Mouse (Mus musculus): ENCODE data around the gene Dab2ip. TPM values are rescaled to one million over a fixed set of nuclear protein-coding genes. Genes with fewer than 3 reads are reported as not detected.

Dab2ip gene
- polyA plus RNA-seq, 1 experiment, result 0.40 TPM

GRCm38 (mm10) chr2:35659578-35660194 is 101.6 kb downstream of the Dab2ip start:
- H3K4me3 ChIP-seq (ENCODE audit: insufficient read depth, low read length), result no peak overlapping the region
- H3K27ac ChIP-seq (ENCODE audit: insufficient read depth, low read depth, low read length), result no peak overlapping the region
- TF ChIP-seq CTCF (IDR thresholded peaks at IDR 0.05; ENCODE audit: low read depth, low read length), result no peak
- no peak for TF ChIP-seq POLR2A (IDR thresholded peaks at IDR 0.05; ENCODE audit: borderline replicate concordance, low read depth, low read length)
- no peaks in the 10 kb centered on the region for H3K4me1 ChIP-seq (ENCODE audit: control insufficient read depth, insufficient read depth, low read length)

GRCm38 (mm10) chr2:35660953-35661374 is 102.9 kb downstream of the Dab2ip start:
- Histone ChIP-seq H3K4me1 (ENCODE audit: control insufficient read depth, insufficient read depth, low read length) (no peaks in the 10 kb centered on the region), H3K27ac (ENCODE audit: insufficient read depth, low read depth, low read length) (no peak overlapping the region), H3K4me3 (ENCODE audit: insufficient read depth, low read length) (no peak overlapping the region)
- no peak for TF ChIP-seq CTCF (IDR thresholded peaks at IDR 0.05; ENCODE audit: low read depth, low read length)
- TF ChIP-seq POLR2A (IDR thresholded peaks at IDR 0.05; ENCODE audit: borderline replicate concordance, low read depth, low read length), result no peak

GRCm38 (mm10) chr2:35661454-35662000 is 103.5 kb downstream of the Dab2ip start:
- Histone ChIP-seq H3K27ac (ENCODE audit: insufficient read depth, low read depth, low read length) (no peak overlapping the region), H3K4me1 (ENCODE audit: control insufficient read depth, insufficient read depth, low read length) (no peaks in the 10 kb centered on the region), H3K4me3 (ENCODE audit: insufficient read depth, low read length) (peak overlapping the region; percentile 17)
- TF ChIP-seq CTCF (IDR thresholded peaks at IDR 0.05; ENCODE audit: low read depth, low read length), result no peak
- TF ChIP-seq POLR2A (IDR thresholded peaks at IDR 0.05; ENCODE audit: borderline replicate concordance, low read depth, low read length), result no peak

GRCm38 (mm10) chr2:35662001-35662491 is 104.0 kb downstream of the Dab2ip start:
- Histone ChIP-seq H3K27ac (ENCODE audit: insufficient read depth, low read depth, low read length) (no peak overlapping the region), H3K4me3 (ENCODE audit: insufficient read depth, low read length) (peak overlapping the region; percentile 17), H3K4me1 (ENCODE audit: control insufficient read depth, insufficient read depth, low read length) (no peaks in the 10 kb centered on the region)
- TF ChIP-seq CTCF (IDR thresholded peaks at IDR 0.05; ENCODE audit: low read depth, low read length), result no peak
- no peak for TF ChIP-seq POLR2A (IDR thresholded peaks at IDR 0.05; ENCODE audit: borderline replicate concordance, low read depth, low read length)

- Histone ChIP-seq H3K4me3 (ENCODE audit: insufficient read depth, low read length) (no peak overlapping the region), H3K4me1 (ENCODE audit: control insufficient read depth, insufficient read depth, low read length) (no peaks in the 10 kb centered on the region), H3K27ac (ENCODE audit: insufficient read depth, low read depth, low read length) (no peak overlapping the region)
- no peak for TF ChIP-seq CTCF (IDR thresholded peaks at IDR 0.05; ENCODE audit: low read depth, low read length)
- TF ChIP-seq POLR2A (IDR thresholded peaks at IDR 0.05; ENCODE audit: borderline replicate concordance, low read depth, low read length), result no peak
Observed at GRCm38 (mm10) chr2:35662738-35663550, 104.9 kb downstream of the Dab2ip start.

- TF ChIP-seq CTCF (IDR thresholded peaks at IDR 0.05; ENCODE audit: low read depth, low read length), result no peak
- TF ChIP-seq POLR2A (IDR thresholded peaks at IDR 0.05; ENCODE audit: borderline replicate concordance, low read depth, low read length), result no peak
- no peak overlapping the region for H3K4me3 ChIP-seq (ENCODE audit: insufficient read depth, low read length)
- peaks cover 6% of the 10 kb centered on the region; the same call in 1 of the 2 replicates for H3K4me1 ChIP-seq (ENCODE audit: control insufficient read depth, insufficient read depth, low read length)
- no peak overlapping the region for H3K27ac ChIP-seq (ENCODE audit: insufficient read depth, low read depth, low read length)
Observed at GRCm38 (mm10) chr2:35667746-35668145, 109.7 kb downstream of the Dab2ip start.

GRCm38 (mm10) chr2:35669217-35669616 is 111.2 kb downstream of the Dab2ip start:
- TF ChIP-seq CTCF (IDR thresholded peaks at IDR 0.05; ENCODE audit: low read depth, low read length), result no peak
- no peak for TF ChIP-seq POLR2A (IDR thresholded peaks at IDR 0.05; ENCODE audit: borderline replicate concordance, low read depth, low read length)
- Histone ChIP-seq H3K4me3 (ENCODE audit: insufficient read depth, low read length) (no peak overlapping the region), H3K4me1 (ENCODE audit: control insufficient read depth, insufficient read depth, low read length) (peaks cover 6% of the 10 kb centered on the region; the same call in 1 of the 2 replicates), H3K27ac (ENCODE audit: insufficient read depth, low read depth, low read length) (no peak overlapping the region)

GRCm38 (mm10) chr2:35669748-35670147 is 111.7 kb downstream of the Dab2ip start:
- Histone ChIP-seq H3K4me1 (ENCODE audit: control insufficient read depth, insufficient read depth, low read length) (peaks cover 6% of the 10 kb centered on the region; the same call in 1 of the 2 replicates), H3K27ac (ENCODE audit: insufficient read depth, low read depth, low read length) (no peak overlapping the region), H3K4me3 (ENCODE audit: insufficient read depth, low read length) (no peak overlapping the region)
- TF ChIP-seq POLR2A (IDR thresholded peaks at IDR 0.05; ENCODE audit: borderline replicate concordance, low read depth, low read length) (no peak), CTCF (IDR thresholded peaks at IDR 0.05; ENCODE audit: low read depth, low read length) (no peak)

- TF ChIP-seq CTCF (IDR thresholded peaks at IDR 0.05; ENCODE audit: low read depth, low read length) (no peak), POLR2A (IDR thresholded peaks at IDR 0.05; ENCODE audit: borderline replicate concordance, low read depth, low read length) (no peak)
- no peak overlapping the region for H3K4me3 ChIP-seq (ENCODE audit: insufficient read depth, low read length)
- H3K27ac ChIP-seq (ENCODE audit: insufficient read depth, low read depth, low read length), result no peak overlapping the region
- H3K4me1 ChIP-seq (ENCODE audit: control insufficient read depth, insufficient read depth, low read length), result peaks cover 6% of the 10 kb centered on the region; the same call in 1 of the 2 replicates
Observed at GRCm38 (mm10) chr2:35670300-35670699, 112.2 kb downstream of the Dab2ip start.
